Mouse (Mus musculus) embryonic facial prominence, embryonic 11.5 days (tissue): ENCODE measurements around the gene Scnn1a. TPM values are rescaled to one million over a fixed set of nuclear protein-coding genes. Genes with fewer than 3 reads are reported as not detected.

Experiments used
- ATAC-seq: fragments of 200-750 bp; cut with Nextera tagmentation; replicated peaks from 2 replicates; pipeline ENCODE4 v1.8.0; 2017; ENCODE audit warnings: low read depth; ENCODE audit not compliant: insufficient number of reproducible peaks, low FRiP score, low TSS enrichment
- DNase-seq: peaks from one replicate; pipeline ENCODE4 v3.0.0-alpha.2; 2015; ENCODE audit warnings: low spot score
- H3K27ac ChIP-seq: fragments of 300-500 bp; sonication (generic); replicated peaks from 2 replicates; pipeline ENCODE4 v1.5.1; 2014; ENCODE audit warnings: mild to moderate bottlenecking, low read depth, low read length, control low read depth
- H3K27me3 ChIP-seq: fragments of 300-500 bp; sonication (generic); 2 replicates; pipeline ENCODE4 v1.6.1; 2014; ENCODE audit warnings: mild to moderate bottlenecking, low read length, moderate library complexity, mixed read lengths; ENCODE audit not compliant: control insufficient read depth, insufficient read depth
- H3K36me3 ChIP-seq: fragments of 300-500 bp; sonication (generic); replicated peaks from 2 replicates; pipeline ENCODE4 v1.6.1; 2014; ENCODE audit warnings: low read depth, mild to moderate bottlenecking, low read length, moderate library complexity, mixed read lengths; ENCODE audit not compliant: control insufficient read depth, insufficient read depth
- H3K4me1 ChIP-seq: fragments of 300-500 bp; sonication (generic); 2 replicates; pipeline ENCODE4 v1.6.1; 2014; ENCODE audit warnings: low read length, mixed read lengths; ENCODE audit not compliant: control insufficient read depth, insufficient read depth
- H3K4me2 ChIP-seq: fragments of 300-500 bp; sonication (generic); 2 replicates; pipeline ENCODE4 v1.6.1; 2014; ENCODE audit warnings: low read depth, mild to moderate bottlenecking, control low read depth, low read length, moderate library complexity
- H3K4me3 ChIP-seq: fragments of 300-500 bp; sonication (generic); 2 replicates; pipeline ENCODE4 v1.5.1; 2014; ENCODE audit warnings: low read depth, low read length, control low read depth
- H3K9ac ChIP-seq: fragments of 300-500 bp; sonication (generic); replicated peaks from 2 replicates; pipeline ENCODE4 v1.6.1; 2014; ENCODE audit warnings: mild to moderate bottlenecking, control low read depth, low read length
- H3K9me3 ChIP-seq: fragments of 300-500 bp; sonication (generic); replicated peaks from 2 replicates; pipeline ENCODE4 v1.6.1; 2016; ENCODE audit warnings: mild to moderate bottlenecking, low read length, inconsistent platforms, mixed read lengths; ENCODE audit not compliant: control insufficient read depth
- WGBS: fragments of 180-500 bp; shearing (Covaris S2); extraction: QIAGEN DNeasy Blood & Tissue Kit; methylation state at CpG from one replicate; pipeline ENCODE4 v1.1.7; 2014; 5-methylcytosine and 5-hydroxymethylcytosine counted together
- polyA plus RNA-seq: library from polyadenylated mRNA; unstranded; fragments of >200 nt; fragmentation: Nextera tagmentation; extraction: Ambion mirVana; gene quantifications from 2 replicates; pipeline ENCODE4 v1.2.1, GENCODE M21; 2014

Scnn1a gene
- polyA plus RNA-seq, 1 experiment from 2014 or later: 0.88 TPM

DNA sequence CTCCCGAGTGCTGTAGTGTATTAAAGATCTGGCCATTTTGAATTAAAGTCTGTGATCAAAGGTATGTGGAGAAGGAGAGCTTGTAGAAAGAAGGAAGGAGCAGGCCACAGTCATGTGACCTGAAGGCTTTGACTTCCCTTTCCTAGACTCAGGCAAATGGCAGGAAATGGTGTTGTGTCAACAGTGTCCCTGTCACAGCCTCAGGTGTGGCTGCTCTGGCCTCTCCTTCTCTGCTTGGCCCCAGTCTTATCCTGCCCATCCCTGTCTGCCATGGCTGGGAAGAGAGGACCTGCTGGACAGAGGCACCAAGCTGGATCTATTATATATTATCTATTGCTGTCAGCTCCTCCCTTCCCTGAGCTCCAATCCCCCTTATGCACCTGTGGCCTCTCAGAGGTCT is 25.2 kb downstream of the Scnn1a start:
- ATAC-seq (no peak), DNase-seq (no peak)
- no peak overlapping the region for H3K4me2 ChIP-seq
- no peak overlapping the region for H3K4me3 ChIP-seq
- no peak overlapping the region for H3K9ac ChIP-seq
- no peaks in the 10 kb centered on the region for H3K9me3 ChIP-seq
- no peaks in the 10 kb centered on the region; the same call in 1 of the 2 replicates for H3K4me1 ChIP-seq
- H3K27ac ChIP-seq: no peak overlapping the region
- H3K27me3 ChIP-seq: no peaks in the 10 kb centered on the region
- H3K36me3 ChIP-seq: no peaks in the 10 kb centered on the region
- WGBS: 60% methylated on average over 1 of the region's 1 CpGs

DNA sequence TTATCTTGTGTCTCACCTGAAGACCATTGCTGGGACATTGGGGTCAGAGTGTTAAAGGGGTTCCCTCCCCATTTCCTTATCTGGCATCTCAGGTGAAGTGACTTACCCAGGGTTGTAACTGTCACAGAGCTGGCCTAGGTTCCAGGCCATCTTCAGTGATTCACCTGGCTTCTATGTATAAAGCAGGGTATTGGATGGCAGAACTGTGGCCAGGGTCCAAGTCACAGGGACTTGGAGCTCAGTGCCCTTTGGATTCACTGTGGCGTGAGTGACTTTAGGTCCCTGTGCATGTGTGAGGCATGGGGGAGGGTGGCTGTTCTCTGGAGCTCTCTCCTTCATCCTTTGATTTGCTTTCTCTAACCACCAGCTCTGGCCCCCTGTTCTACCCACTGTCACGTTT is 25.6 kb downstream of the Scnn1a start:
- Histone ChIP-seq H3K27me3 (no peaks in the 10 kb centered on the region), H3K27ac (no peak overlapping the region), H3K4me2 (no peak overlapping the region), H3K4me3 (no peak overlapping the region), H3K9me3 (no peaks in the 10 kb centered on the region), H3K36me3 (no peaks in the 10 kb centered on the region), H3K4me1 (no peaks in the 10 kb centered on the region), H3K9ac (no peak overlapping the region)
- ATAC-seq: no peak
- WGBS: 57% methylated on average over 2 of the region's 2 CpGs
- no peak for DNase-seq

DNA sequence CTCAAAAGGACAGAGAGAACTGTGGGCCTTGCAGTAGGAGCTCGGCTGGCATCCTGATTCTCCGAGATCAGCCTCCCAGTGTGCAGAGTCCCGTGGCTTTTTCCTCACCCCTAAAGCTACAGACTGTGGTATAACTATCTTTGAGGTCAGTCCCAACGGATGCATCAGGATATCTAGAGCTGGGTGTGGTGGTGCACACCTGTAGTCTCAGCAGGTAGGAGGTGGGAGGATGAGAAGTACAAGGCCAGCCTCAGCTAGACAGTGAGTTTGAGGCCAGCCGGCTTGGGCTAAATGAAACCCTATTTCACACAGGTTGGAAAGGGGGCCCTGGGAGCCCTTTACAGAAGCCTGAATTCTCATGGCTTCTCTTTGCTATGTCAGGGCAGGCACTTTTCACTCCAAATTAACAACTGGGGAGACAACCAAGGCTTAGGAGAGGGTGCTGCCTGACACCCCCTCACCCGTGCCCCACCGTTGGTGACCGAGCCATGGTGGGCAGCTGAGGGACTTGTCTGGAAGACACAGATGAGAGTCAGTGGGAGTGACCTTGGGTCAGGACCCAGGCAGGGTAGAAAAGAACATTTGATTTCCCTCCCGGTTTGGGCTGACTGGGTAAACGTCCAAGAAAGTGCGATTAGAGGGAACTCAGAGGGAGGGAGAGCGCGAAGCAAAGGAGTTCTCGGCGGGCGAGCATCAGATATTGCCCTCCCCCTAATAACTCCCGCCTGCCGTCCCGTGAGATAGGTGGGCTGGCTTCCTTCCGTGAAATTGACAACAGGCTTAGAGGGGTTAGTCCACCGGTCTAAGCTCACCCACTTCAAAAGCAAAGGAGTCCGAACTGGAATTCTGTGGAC is 28.5 kb downstream of the Scnn1a start, which contains the start of gene Tnfrsf1a:
Gene Tnfrsf1a, plus strand, starts transcription at position 642 of the 854 bp plus-strand sequence.
- no peak for DNase-seq
- Histone ChIP-seq H3K4me3 (peak within 1 kb of the TSS; percentile 69), H3K4me1 (peaks cover under 1% of the 10 kb centered on the region; the same call in 1 of the 2 replicates), H3K9ac (peak within 1 kb of the TSS; percentile 77), H3K27me3 (no peaks in the 10 kb centered on the region), H3K27ac (peak within 1 kb of the TSS; percentile 67), H3K4me2 (peak within 1 kb of the TSS; percentile 93), H3K36me3 (no peaks in the 10 kb centered on the region), H3K9me3 (no peaks in the 10 kb centered on the region)
- ATAC-seq: peak; percentile 24; the same call in 1 of the 2 replicates
- WGBS: 3% methylated on average over 22 of the region's 22 CpGs

DNA sequence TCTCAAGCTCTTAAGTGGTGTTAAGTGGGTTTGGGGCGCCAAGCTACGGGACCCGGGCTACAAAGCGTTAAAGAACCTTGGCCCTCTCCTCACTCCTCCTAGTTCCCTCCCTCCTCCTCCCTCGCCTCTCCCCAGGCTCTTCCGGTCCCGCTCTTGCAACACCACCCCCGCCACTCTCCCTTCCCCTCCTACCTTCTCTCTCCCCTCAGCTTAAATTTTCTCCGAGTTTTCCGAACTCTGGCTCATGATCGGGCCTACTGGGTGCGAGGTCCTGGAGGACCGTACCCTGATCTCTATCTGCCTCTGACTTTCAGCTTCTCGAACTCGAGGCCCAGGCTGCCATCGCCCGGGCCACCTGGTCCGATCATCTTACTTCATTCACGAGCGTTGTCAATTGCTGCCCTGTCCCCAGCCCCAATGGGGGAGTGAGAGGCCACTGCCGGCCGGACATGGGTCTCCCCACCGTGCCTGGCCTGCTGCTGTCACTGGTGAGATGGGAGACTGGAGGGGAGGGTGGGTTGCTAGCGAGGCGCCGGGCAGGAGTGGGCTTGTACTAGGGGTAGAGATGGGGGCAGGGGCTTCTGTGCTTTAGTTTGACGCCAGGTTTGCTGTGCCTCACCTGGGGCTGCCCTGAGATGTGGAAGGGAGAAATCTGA is 29.2 kb downstream of the Scnn1a start:
- Histone ChIP-seq H3K4me3 (peak overlapping the region; percentile 69), H3K27ac (peak overlapping the region; percentile 67), H3K4me1 (peaks cover 6% of the 10 kb centered on the region; the same call in 1 of the 2 replicates), H3K36me3 (no peaks in the 10 kb centered on the region), H3K27me3 (no peaks in the 10 kb centered on the region), H3K9me3 (no peaks in the 10 kb centered on the region), H3K9ac (peak overlapping the region; percentile 77), H3K4me2 (peak overlapping the region; percentile 93)
- 0% methylated on average over 27 of the region's 27 CpGs for WGBS
- ATAC-seq: peak; percentile 60
- DNase-seq: peak; percentile 89

DNA sequence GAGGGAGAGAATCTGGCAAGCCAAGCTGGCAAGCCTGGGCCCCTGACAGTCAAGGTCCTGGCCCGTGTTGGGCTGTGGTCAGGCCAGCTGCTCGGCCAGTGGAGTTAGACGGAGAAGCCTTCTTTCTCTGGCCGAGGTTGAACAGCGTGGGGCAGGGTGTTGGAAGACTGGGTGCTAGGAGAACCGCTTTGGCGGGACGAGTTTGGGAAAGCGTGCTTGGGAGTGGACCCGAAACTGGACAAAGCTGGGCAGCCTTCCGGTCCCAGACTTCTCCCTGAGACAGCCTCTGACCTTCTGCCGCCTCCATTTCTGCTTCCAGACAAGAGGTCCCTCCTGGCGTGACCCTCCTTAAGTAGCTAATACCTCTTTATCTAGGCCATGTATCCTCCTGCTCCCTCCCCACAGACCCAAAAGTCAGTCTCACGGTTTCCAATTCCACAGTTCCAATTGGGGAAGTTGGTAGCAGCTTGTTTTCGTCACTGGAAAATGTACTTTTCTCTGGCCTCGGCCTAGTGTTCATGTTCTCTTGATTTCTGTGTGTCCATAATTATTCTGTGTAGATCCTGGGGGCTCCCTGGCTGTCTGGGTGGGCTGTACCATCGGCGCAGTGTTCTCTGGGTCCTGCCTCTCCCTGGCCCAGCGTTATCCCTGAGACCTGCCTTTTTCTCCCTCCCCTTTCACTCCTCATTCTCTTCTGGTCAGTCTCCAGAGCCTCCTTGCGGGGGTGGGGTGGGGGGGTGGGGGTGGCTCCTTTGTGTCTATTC is 30.0 kb downstream of the Scnn1a start:
- Histone ChIP-seq H3K4me3 (peak overlapping the region; percentile 69), H3K27me3 (no peaks in the 10 kb centered on the region), H3K4me1 (peaks cover 12% of the 10 kb centered on the region), H3K36me3 (no peaks in the 10 kb centered on the region), H3K27ac (peak overlapping the region; percentile 67), H3K9ac (peak overlapping the region; percentile 77), H3K9me3 (no peaks in the 10 kb centered on the region), H3K4me2 (peak overlapping the region; percentile 93)
- DNase-seq: peak; percentile 23
- peak; percentile 17; the same call in 1 of the 2 replicates for ATAC-seq
- WGBS: 2% methylated on average over 20 of the region's 20 CpGs

DNA sequence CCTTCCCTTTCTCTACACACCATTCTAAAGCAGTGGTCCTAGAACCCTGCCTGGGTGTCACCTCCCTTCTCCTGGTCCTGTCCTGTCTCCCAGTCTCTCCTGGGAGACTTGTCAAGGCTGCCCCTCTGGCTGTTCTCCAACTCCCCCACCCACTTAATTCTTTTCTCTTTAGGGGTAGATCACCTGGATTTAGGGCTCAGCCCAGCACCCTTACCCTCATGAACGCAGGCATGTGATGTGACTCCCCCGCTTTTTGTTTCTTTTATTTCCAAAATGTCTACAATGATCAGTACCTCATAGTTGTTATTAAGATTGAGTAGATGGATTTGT is 30.5 kb downstream of the Scnn1a start:
- Histone ChIP-seq H3K27ac (no peak overlapping the region), H3K9me3 (no peaks in the 10 kb centered on the region), H3K4me1 (peaks cover 16% of the 10 kb centered on the region), H3K4me3 (peak overlapping the region; percentile 69), H3K9ac (peak overlapping the region; percentile 77), H3K4me2 (peak overlapping the region; percentile 93), H3K27me3 (no peaks in the 10 kb centered on the region), H3K36me3 (no peaks in the 10 kb centered on the region)
- DNase-seq (no peak), ATAC-seq (no peak)
- 83% methylated on average over 2 of the region's 2 CpGs for WGBS

DNA sequence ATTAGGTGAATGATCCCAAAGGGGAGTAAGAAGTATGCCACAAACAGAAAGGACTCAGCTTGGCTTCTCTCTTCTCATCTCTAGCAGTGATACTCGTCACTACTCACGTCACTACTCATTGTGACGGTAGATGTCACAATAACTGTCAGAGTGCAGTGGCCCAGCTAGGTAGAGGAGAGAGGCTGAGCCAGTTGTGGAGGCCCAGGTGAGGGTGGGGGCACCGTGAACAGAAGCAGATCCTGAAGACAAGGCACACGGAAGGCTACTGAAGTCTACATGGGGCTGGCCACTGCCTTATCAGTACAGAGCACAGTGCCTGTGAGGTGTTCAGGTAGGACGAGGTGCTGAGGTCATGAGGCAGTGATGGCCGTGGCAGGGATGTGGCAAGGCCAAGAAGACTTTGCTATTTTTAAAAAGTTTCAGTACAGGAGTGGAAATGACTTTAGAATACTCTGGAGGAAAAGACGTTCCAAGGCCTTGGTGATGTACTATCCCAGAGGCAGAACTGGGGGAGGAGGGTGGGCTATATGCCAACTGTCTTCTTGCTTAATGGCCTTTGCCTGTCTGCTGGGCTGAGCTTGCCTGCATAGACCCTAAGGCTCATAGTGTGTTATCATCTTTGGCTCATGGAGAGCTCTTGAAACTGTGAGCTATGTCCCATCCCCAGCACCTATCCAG is 31.0 kb downstream of the Scnn1a start:
- Histone ChIP-seq H3K9ac (no peak overlapping the region), H3K4me2 (no peak overlapping the region), H3K36me3 (no peaks in the 10 kb centered on the region), H3K9me3 (no peaks in the 10 kb centered on the region), H3K27ac (no peak overlapping the region), H3K4me3 (0 out of 2 replicates have a peak overlapping the region, but pooled peaks have one; percentile 5), H3K4me1 (peaks cover 16% of the 10 kb centered on the region), H3K27me3 (no peaks in the 10 kb centered on the region)
- DNase-seq (no peak), ATAC-seq (no peak)
- WGBS: 72% methylated on average over 8 of the region's 8 CpGs
